Mouse (Mus musculus) erythroblast, adult 5-6 weeks (primary cell): Measurements from ENCODE around the gene 1700019D03Rik. TPM values are rescaled to one million over a fixed set of nuclear protein-coding genes. Genes with fewer than 3 reads are reported as not detected.

Experiments used
- ATAC-seq: replicated peaks from 2 replicates; pipeline ENCODE4 v1.8.0; 2016; ENCODE audit warnings: moderate number of reproducible peaks, mild to moderate bottlenecking, moderate TSS enrichment, inconsistent platforms; ENCODE audit not compliant: poor library complexity, low FRiP score, severe bottlenecking
- total RNA-seq, 2 experiments: library from RNA; stranded (forward) in 1 of 2; stranded (reverse) in 1 of 2; fragments of 150-400 nt in 1 of 2; fragments of 200-764, 138-1000 nt in 1 of 2; gene quantifications; 2 replicates each; pipeline versions ENCODE4 v1.2.3 to v1.2.4; 2015 to 2017; ENCODE audit warnings: low replicate concordance in 2 of 2

Gene 1700019D03Rik
- total RNA-seq (2015; ENCODE audit: low replicate concordance) (not detected in 2 replicates), total RNA-seq (2017; ENCODE audit: low replicate concordance) (1.2 TPM in 1 of 2 replicates, not detected in the other)

GRCm38 (mm10) chr1:53020079-53020478, at the start of gene 1700019D03Rik:
Gene 1700019D03Rik (minus strand): TSS chr1:53020179.
- ATAC-seq, result no peak

GRCm38 (mm10) chr1:53063921-53064320, 43.9 kb upstream of the 1700019D03Rik start:
- ATAC-seq, result no peak

- ATAC-seq, result no peak
Measured at GRCm38 (mm10) chr1:53061871-53062608, 42.1 kb upstream of the 1700019D03Rik start.

- ATAC-seq, result no peak
Measured at GRCm38 (mm10) chr1:53061340-53061739, 41.4 kb upstream of the 1700019D03Rik start, which contains the start of gene Mstn. Gene Mstn (plus strand): TSS chr1:53061640.

GRCm38 (mm10) chr1:53060499-53060898, 40.5 kb upstream of the 1700019D03Rik start:
- no peak for ATAC-seq

- no peak for ATAC-seq
Measured at GRCm38 (mm10) chr1:53059106-53059505, 39.1 kb upstream of the 1700019D03Rik start.

- ATAC-seq, result no peak
Measured at GRCm38 (mm10) chr1:53053087-53054022, 33.4 kb upstream of the 1700019D03Rik start.

- no peak for ATAC-seq
Measured at GRCm38 (mm10) chr1:53049763-53050427, 29.9 kb upstream of the 1700019D03Rik start.

- ATAC-seq, result no peak
Measured at GRCm38 (mm10) chr1:53037443-53037871, 17.5 kb upstream of the 1700019D03Rik start.

GRCm38 (mm10) chr1:53032550-53032949, 12.6 kb upstream of the 1700019D03Rik start:
- ATAC-seq, result no peak

- no peak for ATAC-seq
Measured at GRCm38 (mm10) chr1:53018746-53019505, 1.1 kb downstream of the 1700019D03Rik start.

GRCm38 (mm10) chr1:53015606-53016005, 4.4 kb downstream of the 1700019D03Rik start:
- ATAC-seq, result no peak

GRCm38 (mm10) chr1:53014716-53015115, 5.3 kb downstream of the 1700019D03Rik start:
- no peak for ATAC-seq

- no peak for ATAC-seq
Measured at GRCm38 (mm10) chr1:52986692-52987091, 33.3 kb downstream of the 1700019D03Rik start.

GRCm38 (mm10) chr1:52973198-52973597, 46.8 kb downstream of the 1700019D03Rik start:
- no peak for ATAC-seq

- ATAC-seq, result no peak
Measured at GRCm38 (mm10) chr1:52971881-52972503, 48.0 kb downstream of the 1700019D03Rik start.

GRCm38 (mm10) chr1:52964581-52964980, 55.4 kb downstream of the 1700019D03Rik start:
- no peak for ATAC-seq

- no peak for ATAC-seq
Measured at GRCm38 (mm10) chr1:52963097-52963496, 56.9 kb downstream of the 1700019D03Rik start.

GRCm38 (mm10) chr1:52960191-52960590, 59.8 kb downstream of the 1700019D03Rik start:
- no peak for ATAC-seq
